Mouse (Mus musculus): Measurements from ENCODE around the gene Kif5c. TPM values are rescaled to one million over a fixed set of nuclear protein-coding genes. Genes with fewer than 3 reads are reported as not detected.
A peak's percentile ranks its signal among the peaks of the same experiment; 100 is the strongest.

Kif5c gene
- polyA plus RNA-seq, 1 experiment from 2014 or later, result 251 TPM

DNA sequence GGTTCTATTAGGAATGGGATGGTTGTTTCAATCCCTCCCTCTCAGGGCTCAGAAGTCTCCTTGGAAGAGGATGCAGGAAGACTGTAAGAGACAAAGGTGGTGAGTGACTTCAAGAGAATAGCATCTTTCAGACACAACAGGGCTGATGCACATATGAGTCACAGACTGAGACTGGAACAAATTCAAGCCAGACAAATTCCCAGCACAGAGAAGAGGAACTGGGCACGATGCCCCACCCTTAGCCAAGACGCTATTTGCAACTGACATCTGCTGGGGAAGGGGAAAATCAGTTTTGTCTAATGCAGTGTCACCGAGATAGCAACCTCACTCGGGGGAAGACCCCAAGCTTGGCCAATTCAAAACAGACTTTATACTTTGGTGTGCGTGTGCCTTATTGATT lies 9.5 kb upstream of the Kif5c start:
- H3K27ac ChIP-seq (replicated peaks; ENCODE audit: low read depth, low read length), result no peak overlapping the region
- no peak for ATAC-seq (ENCODE audit: low FRiP score, low TSS enrichment)
- no peak for DNase-seq
- H3K27me3 ChIP-seq (ENCODE audit: control insufficient read depth, insufficient read depth, low read length), result no peaks in the 10 kb centered on the region
- H3K9ac ChIP-seq (replicated peaks; ENCODE audit: low read length), result no peak overlapping the region
- no peak overlapping the region for H3K4me2 ChIP-seq (ENCODE audit: low read length)
- no peak overlapping the region for H3K4me3 ChIP-seq (replicated peaks; ENCODE audit: low read depth, low read length)
- H3K4me1 ChIP-seq (ENCODE audit: control insufficient read depth, insufficient read depth, low read length), result no peaks in the 10 kb centered on the region
- WGBS, result 82% methylated on average over 5 of the region's 5 CpGs
- H3K9me3 ChIP-seq (ENCODE audit: control insufficient read depth, low read length), result no peaks in the 10 kb centered on the region
- no peaks in the 10 kb centered on the region for H3K36me3 ChIP-seq (ENCODE audit: control insufficient read depth, insufficient read depth, low read length)

DNA sequence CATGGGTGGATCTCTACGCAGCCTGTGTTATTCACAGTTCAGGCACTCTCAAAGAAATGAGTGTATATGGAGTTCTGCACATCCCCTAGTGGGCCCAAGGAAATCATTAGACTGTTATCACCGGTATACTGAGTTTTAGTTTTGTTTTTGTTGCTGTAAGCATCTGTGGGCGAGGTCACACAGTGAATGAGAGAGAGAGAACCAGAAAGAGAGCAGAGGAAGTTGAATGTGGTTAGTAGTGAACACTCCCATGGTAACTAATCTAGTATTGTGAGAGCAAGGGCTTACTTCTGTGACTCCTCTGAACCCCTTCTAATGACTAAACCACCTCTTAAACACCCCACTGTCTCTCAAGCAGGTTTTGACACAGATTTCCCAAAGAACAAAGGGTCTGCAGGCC lies 2.3 kb upstream of the Kif5c start:
- Histone ChIP-seq H3K27ac (replicated peaks; ENCODE audit: low read depth, low read length) (no peak overlapping the region), H3K4me1 (ENCODE audit: control insufficient read depth, insufficient read depth, low read length) (peaks cover 6% of the 10 kb centered on the region; the same call in 1 of the 2 replicates), H3K9me3 (ENCODE audit: control insufficient read depth, low read length) (no peaks in the 10 kb centered on the region), H3K27me3 (ENCODE audit: control insufficient read depth, insufficient read depth, low read length) (no peaks in the 10 kb centered on the region), H3K9ac (replicated peaks; ENCODE audit: low read length) (no peak overlapping the region), H3K36me3 (ENCODE audit: control insufficient read depth, insufficient read depth, low read length) (no peaks in the 10 kb centered on the region), H3K4me3 (replicated peaks; ENCODE audit: low read depth, low read length) (no peak overlapping the region), H3K4me2 (ENCODE audit: low read length) (no peak overlapping the region)
- DNase-seq (no peak), ATAC-seq (ENCODE audit: low FRiP score, low TSS enrichment) (no peak)
- WGBS, result 84% methylated on average over 3 of the region's 3 CpGs

DNA sequence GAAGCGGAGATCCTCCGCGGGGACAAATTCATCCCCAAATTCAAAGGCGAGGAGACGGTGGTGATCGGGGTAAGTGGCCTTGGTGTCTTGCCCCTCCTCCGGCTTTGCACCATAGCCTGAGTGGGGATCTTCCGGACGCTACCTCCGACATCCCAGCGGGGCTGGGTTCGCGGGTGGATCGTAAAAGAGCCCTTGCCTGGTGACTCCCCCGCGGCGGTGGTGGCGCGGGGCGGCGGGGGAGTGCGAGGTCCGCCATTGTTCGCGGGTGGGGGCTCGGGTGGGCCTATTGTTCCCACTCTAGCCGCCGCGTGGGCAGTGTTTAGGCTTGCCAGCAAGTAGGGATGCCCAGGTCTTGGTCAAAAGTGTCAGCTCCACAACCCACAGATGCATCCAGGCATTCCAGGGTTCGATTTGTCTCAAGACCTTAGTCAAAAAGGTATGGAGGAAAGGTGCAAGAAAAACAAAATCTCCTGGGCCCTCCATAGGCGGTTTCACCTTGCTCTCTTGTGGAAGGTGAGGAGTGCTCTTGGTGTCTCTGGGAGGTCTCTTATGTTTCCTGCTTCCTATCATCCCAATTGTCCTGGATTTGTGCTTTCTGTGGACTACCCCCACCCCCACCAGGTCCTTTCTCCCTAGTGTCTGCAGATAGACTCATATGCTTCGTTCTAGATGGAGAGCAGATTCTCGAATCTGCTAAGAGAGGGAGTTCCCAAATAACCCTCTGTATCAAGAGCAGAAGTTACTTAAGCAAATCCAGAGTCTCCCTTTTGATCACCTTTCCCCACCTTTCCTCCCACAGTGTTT lies 823 bp downstream of the Kif5c start:
- H3K27ac ChIP-seq (replicated peaks; ENCODE audit: low read depth, low read length), result peak overlapping the region; percentile 93
- under 1% methylated on average over 33 of the region's 33 CpGs for WGBS
- ATAC-seq (ENCODE audit: low FRiP score, low TSS enrichment) (peak; percentile 27), DNase-seq (peak; percentile 71)
- no peaks in the 10 kb centered on the region for H3K27me3 ChIP-seq (ENCODE audit: control insufficient read depth, insufficient read depth, low read length)
- H3K4me1 ChIP-seq (ENCODE audit: control insufficient read depth, insufficient read depth, low read length), result peaks cover 13% of the 10 kb centered on the region; the same call in 1 of the 2 replicates
- peaks cover 6% of the 10 kb centered on the region; the same call in 1 of the 2 replicates for H3K36me3 ChIP-seq (ENCODE audit: control insufficient read depth, insufficient read depth, low read length)
- H3K9ac ChIP-seq (replicated peaks; ENCODE audit: low read length), result peak overlapping the region; percentile 94
- no peaks in the 10 kb centered on the region for H3K9me3 ChIP-seq (ENCODE audit: control insufficient read depth, low read length)
- H3K4me3 ChIP-seq (replicated peaks; ENCODE audit: low read depth, low read length), result peak overlapping the region; percentile 98
- peak overlapping the region; percentile 56 for H3K4me2 ChIP-seq (ENCODE audit: low read length)

DNA sequence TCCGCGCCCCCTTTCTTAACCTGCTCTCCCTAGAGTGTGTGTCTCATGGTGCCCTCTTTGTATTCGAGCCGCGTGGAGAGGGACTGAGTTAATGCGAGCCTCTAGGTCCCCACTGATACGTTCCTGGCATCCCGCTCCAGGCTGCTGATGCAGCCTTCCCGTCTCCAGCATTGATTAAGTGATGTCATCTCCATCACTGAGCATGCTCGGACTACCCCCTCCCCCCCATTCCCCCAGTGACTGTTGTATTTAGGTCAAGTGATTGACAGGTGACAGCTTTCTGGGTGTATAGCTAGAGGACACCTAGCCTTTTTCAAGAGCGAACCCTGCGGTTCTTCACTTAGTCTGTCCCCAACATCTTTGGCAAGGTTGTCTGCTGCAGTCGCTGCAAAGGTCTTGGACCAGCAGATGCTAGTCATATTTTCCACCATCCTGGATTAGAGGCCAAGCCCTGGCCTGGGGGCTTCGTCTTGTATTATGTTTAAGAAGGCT lies 1.6 kb downstream of the Kif5c start:
- H3K4me3 ChIP-seq (replicated peaks; ENCODE audit: low read depth, low read length), result peak overlapping the region; percentile 98
- H3K36me3 ChIP-seq (ENCODE audit: control insufficient read depth, insufficient read depth, low read length), result peaks cover 6% of the 10 kb centered on the region; the same call in 1 of the 2 replicates
- peak overlapping the region; percentile 56 for H3K4me2 ChIP-seq (ENCODE audit: low read length)
- H3K27ac ChIP-seq (replicated peaks; ENCODE audit: low read depth, low read length), result peak overlapping the region; percentile 93
- DNase-seq (peak; percentile 87), ATAC-seq (ENCODE audit: low FRiP score, low TSS enrichment) (peak; percentile 71)
- no peaks in the 10 kb centered on the region for H3K9me3 ChIP-seq (ENCODE audit: control insufficient read depth, low read length)
- 5% methylated on average over 14 of the region's 14 CpGs for WGBS
- no peaks in the 10 kb centered on the region for H3K27me3 ChIP-seq (ENCODE audit: control insufficient read depth, insufficient read depth, low read length)
- H3K4me1 ChIP-seq (ENCODE audit: control insufficient read depth, insufficient read depth, low read length), result peaks cover 14% of the 10 kb centered on the region; the same call in 1 of the 2 replicates
- H3K9ac ChIP-seq (replicated peaks; ENCODE audit: low read length), result peak overlapping the region; percentile 94

DNA sequence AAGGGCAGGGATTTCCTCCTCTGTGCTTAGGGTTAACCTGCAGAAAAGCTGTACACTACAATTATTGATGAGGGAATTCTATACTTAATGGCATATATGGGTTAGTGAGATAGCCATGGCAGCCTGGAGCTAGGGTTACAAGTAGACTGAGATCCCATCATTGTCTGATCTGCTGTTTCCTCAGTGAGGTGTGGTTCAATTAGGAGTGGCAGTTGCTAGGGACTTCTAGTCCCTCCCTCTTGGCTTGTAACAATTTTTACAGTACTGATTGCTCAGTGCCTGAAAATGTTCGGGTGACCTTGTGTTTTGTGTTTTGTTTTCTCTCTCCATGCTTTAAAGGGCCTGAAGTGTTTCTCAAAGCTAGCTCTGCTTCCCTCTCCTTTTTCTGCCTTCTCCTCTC lies 2.1 kb downstream of the Kif5c start:
- Histone ChIP-seq H3K36me3 (ENCODE audit: control insufficient read depth, insufficient read depth, low read length) (peaks cover 6% of the 10 kb centered on the region; the same call in 1 of the 2 replicates), H3K4me3 (replicated peaks; ENCODE audit: low read depth, low read length) (peak overlapping the region; percentile 98), H3K27ac (replicated peaks; ENCODE audit: low read depth, low read length) (peak overlapping the region; percentile 93), H3K9ac (replicated peaks; ENCODE audit: low read length) (peak overlapping the region; percentile 94), H3K4me1 (ENCODE audit: control insufficient read depth, insufficient read depth, low read length) (peaks cover 18% of the 10 kb centered on the region; the same call in 1 of the 2 replicates), H3K9me3 (ENCODE audit: control insufficient read depth, low read length) (no peaks in the 10 kb centered on the region), H3K4me2 (ENCODE audit: low read length) (peak overlapping the region; percentile 56), H3K27me3 (ENCODE audit: control insufficient read depth, insufficient read depth, low read length) (no peaks in the 10 kb centered on the region)
- ATAC-seq (ENCODE audit: low FRiP score, low TSS enrichment) (no peak), DNase-seq (no peak)
- WGBS, result 43% methylated on average over 1 of the region's 1 CpGs

DNA sequence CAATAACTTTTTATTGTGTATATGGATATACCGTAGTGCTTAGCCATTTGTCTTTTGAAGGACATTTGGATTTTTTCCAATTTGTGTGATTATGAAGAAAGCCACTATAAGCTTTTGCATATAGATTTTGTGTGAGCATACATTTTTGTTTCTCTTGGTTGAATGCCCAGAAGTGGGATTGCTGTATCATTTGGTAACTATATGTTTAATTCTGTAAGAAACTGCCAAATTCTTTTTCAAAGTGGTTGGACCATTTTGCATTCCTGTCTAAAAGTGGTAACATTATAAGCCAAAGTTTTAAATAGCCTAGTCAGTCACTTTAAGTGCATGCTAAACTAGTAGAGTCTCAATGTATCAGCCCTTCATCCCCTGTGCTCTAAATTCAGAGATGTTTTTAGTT lies 6.5 kb downstream of the Kif5c start:
- Histone ChIP-seq H3K4me1 (ENCODE audit: control insufficient read depth, insufficient read depth, low read length) (peaks cover 36% of the 10 kb centered on the region), H3K27me3 (ENCODE audit: control insufficient read depth, insufficient read depth, low read length) (no peaks in the 10 kb centered on the region), H3K4me2 (ENCODE audit: low read length) (no peak overlapping the region), H3K4me3 (replicated peaks; ENCODE audit: low read depth, low read length) (no peak overlapping the region), H3K9me3 (ENCODE audit: control insufficient read depth, low read length) (no peaks in the 10 kb centered on the region), H3K36me3 (ENCODE audit: control insufficient read depth, insufficient read depth, low read length) (peaks cover 11% of the 10 kb centered on the region; the same call in 1 of the 2 replicates), H3K27ac (replicated peaks; ENCODE audit: low read depth, low read length) (no peak overlapping the region), H3K9ac (replicated peaks; ENCODE audit: low read length) (no peak overlapping the region)
- DNase-seq (no peak), ATAC-seq (ENCODE audit: low FRiP score, low TSS enrichment) (no peak)
- WGBS, result 96% methylated on average over 1 of the region's 1 CpGs

DNA sequence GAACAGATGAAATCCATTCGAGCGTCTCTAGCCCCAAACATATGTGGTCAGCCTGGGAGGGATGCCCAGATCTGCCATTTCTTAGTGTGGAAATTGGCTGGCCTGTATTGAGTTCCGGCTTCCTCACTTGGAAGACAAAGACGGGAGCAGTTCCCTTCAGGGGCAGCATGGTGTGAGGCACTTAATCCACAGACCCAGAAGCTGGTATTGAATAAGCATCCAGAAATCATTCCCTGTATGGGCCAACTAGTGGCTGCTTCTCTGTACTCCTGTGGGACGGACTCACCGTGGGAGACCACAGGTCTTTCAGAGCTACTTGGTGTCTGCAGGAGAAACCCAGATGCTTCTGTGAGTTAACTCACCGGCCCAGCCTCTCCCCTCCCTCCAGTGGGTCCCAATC lies 8.5 kb downstream of the Kif5c start:
- DNase-seq (peak; percentile 56), ATAC-seq (ENCODE audit: low FRiP score, low TSS enrichment) (peak; percentile 44; the same call in 1 of the 2 replicates)
- Histone ChIP-seq H3K4me3 (replicated peaks; ENCODE audit: low read depth, low read length) (no peak overlapping the region), H3K9ac (replicated peaks; ENCODE audit: low read length) (no peak overlapping the region), H3K36me3 (ENCODE audit: control insufficient read depth, insufficient read depth, low read length) (peaks cover 6% of the 10 kb centered on the region; the same call in 1 of the 2 replicates), H3K4me2 (ENCODE audit: low read length) (0 out of 2 replicates have a peak overlapping the region, but pooled peaks have one; percentile 8), H3K9me3 (ENCODE audit: control insufficient read depth, low read length) (no peaks in the 10 kb centered on the region), H3K27me3 (ENCODE audit: control insufficient read depth, insufficient read depth, low read length) (no peaks in the 10 kb centered on the region), H3K27ac (replicated peaks; ENCODE audit: low read depth, low read length) (peak overlapping the region; percentile 13; the same call in 1 of the 2 replicates), H3K4me1 (ENCODE audit: control insufficient read depth, insufficient read depth, low read length) (peaks cover 28% of the 10 kb centered on the region)
- 32% methylated on average over 7 of the region's 7 CpGs for WGBS

DNA sequence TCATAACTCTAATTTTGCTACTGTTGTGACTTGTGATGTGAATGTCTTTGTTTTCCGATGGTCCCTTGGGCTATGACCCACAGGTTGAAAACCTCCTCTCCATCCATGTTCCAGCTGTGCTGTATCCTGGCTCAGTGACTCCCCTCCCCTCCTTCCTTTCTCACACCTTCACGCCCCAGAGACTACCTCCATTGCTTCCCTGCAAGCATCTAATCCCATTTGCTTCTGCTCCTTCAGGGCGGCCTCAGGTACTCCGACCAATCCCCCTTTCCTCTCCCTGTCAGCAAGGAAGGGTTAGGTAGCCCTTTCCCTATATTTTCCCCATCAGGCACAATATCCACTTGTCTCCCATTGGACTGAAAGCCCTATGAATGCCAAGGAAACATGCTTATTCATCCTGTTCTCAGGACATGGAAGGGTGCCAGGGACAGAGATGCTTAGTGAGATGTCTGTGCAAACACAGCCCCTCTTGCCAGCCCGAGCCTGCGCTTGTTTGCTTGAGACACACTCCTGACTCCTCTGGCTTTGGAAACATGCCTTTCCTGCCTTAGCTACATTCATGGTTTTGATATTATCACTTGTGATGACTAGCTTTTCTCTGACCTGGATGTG lies 9.1 kb downstream of the Kif5c start:
- H3K4me1 ChIP-seq (ENCODE audit: control insufficient read depth, insufficient read depth, low read length), result peaks cover 34% of the 10 kb centered on the region
- no peaks in the 10 kb centered on the region for H3K9me3 ChIP-seq (ENCODE audit: control insufficient read depth, low read length)
- H3K4me2 ChIP-seq (ENCODE audit: low read length), result 0 out of 2 replicates have a peak overlapping the region, but pooled peaks have one; percentile 8
- no peak overlapping the region for H3K9ac ChIP-seq (replicated peaks; ENCODE audit: low read length)
- ATAC-seq (ENCODE audit: low FRiP score, low TSS enrichment), result 0 out of 2 replicates have a peak, but pooled peaks have one; percentile 12
- H3K27ac ChIP-seq (replicated peaks; ENCODE audit: low read depth, low read length), result peak overlapping the region; percentile 13; the same call in 1 of the 2 replicates
- no peaks in the 10 kb centered on the region for H3K27me3 ChIP-seq (ENCODE audit: control insufficient read depth, insufficient read depth, low read length)
- 64% methylated on average over 6 of the region's 6 CpGs for WGBS
- 0 out of 2 replicates have a peak, but pooled peaks cover 6% of the 10 kb centered on the region for H3K36me3 ChIP-seq (ENCODE audit: control insufficient read depth, insufficient read depth, low read length)
- peak; percentile 64 for DNase-seq
- H3K4me3 ChIP-seq (replicated peaks; ENCODE audit: low read depth, low read length), result no peak overlapping the region
